Mouse (Mus musculus) retina, postnatal 1 day (tissue): ENCODE results near the gene Cntnap5a.

Source experiments
- DNase-seq: peaks from one replicate; pipeline ENCODE4 v3.0.0-alpha.2; 2012

Cntnap5a gene

DNA sequence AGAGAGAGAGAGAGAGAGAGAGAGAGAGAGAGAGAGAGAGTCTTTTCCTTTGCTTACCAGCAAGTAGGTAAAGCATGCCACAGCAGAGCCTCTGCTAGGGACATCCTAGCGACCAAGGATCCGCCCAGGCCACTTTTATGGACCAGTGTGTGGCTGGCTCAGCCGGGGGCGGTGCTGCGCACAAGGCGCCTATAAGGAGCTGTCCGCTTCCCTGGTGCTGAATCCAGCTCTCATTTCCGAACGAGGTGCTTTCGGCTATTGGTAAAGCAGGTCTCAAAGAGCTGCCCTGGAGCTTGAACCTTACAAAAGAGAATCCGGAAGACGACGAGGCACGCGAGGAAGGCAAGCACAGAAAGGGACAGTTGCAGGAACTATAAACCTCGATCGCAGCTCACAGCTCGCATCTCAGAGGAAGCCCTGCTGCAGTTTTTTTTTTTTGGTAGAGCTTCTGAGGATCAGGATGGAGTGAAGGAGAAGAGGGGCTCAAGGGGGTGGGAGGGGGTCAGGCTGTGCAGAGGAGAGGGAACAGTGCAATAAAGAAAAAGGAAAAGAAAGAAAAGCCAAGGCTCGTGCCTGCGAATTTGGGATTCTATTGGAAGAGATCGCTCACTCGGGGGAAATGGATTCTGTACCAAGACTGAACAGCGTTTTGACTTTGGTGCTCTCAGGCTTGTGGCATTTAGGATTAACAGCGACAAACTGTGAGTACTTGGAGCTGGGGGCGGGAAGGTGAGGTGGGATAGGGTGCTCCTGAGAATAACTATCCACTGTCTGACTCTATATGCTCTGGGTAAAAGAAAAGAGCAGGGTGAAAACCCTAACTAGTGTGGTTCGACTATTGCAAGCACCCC is at the start of gene Cntnap5a:
Gene Cntnap5a (plus strand): TSS at position 239 of the 851 bp plus-strand sequence.
- peak; percentile 79 for DNase-seq

DNA sequence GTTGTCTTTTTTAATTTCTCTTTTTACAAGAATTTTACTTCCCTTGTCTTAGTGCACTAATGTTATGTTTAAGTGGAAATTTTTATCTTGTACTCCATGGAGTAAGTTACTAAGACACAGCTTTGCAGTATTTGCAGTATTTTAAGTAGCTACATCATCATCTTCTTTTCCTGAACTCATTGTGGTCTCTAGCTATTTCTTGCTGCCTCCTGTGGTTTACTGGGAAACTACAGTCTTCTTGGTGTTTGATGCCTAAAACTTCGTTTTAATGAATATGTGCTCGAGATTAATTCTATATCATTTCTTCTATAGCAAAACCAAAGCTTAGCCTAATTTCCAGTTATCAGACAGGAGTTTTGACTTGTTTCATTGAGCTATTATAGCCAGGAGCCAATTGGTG is 37.6 kb upstream of the Cntnap5a start:
- DNase-seq, result no peak

DNA sequence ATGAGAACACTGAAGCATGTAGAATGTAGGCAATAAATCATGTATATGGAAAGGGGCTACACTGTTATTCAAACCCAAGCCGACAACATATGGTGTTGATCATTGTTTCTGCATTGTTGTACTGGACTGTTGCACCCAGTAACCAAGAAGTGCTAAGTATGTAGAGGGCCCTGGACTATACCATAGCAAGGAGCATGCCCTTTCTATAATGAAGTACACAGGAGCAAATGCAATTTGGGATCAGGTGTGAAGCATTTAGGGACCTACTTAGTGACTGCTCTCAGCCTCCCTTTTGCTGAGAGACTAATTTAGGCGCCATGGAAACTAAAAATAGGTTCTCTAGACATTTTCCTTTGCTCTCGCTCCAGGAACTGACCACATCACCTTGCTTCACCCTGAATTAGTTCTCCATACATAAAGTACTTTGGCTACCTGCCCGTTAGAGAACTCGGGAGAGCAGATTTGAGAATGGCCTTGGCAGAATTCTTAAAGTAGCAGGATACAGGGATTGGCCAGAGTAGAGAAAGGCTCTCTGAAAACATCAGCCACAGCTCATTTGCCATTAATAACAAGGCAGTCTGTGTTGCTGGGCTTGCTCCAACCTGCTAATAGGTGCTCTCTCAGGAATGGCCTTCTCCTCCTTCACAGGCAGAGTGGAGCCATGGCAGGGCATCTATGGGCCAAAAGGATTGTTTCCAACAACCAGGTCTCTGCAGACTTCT is 26.1 kb upstream of the Cntnap5a start:
- no peak for DNase-seq

DNA sequence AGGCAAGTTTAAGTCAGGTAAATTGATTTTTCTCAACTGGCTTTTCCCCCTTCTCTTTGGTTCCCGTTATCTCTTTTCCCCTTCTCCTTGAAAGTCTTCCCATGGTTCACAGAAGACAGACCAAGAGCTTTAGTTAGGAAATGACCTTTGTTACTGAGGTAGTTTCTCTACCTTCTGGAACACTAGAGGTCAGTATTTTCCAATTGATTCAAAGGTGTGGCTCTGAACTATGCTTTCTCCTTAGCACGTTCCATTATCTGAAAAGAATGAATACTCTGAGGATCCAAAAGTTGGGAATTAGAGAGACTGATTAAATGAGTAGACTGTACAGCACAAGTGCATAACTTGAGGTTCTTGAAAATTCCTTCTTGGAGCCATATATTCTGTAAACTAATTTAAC is 1.9 kb downstream of the Cntnap5a start:
- peak; percentile 8 for DNase-seq

DNA sequence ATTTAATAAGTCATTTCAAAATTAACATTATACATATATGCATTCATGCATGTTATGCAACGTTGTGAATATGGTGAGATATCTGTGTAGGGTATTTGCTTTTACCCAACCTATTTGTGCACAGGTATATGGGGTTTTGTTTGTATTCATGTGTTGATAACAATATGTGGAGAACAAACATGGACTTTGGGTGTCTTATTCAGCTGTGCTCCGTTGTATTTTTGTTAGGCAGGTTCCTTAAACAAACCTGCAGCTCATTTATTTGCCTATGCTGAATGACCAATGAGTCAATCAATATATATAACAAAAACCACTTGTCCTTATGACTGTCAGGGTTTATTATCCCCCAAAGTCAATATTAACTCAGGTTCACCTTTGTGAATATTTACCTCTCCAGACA is 15.2 kb downstream of the Cntnap5a start:
- no peak for DNase-seq

DNA sequence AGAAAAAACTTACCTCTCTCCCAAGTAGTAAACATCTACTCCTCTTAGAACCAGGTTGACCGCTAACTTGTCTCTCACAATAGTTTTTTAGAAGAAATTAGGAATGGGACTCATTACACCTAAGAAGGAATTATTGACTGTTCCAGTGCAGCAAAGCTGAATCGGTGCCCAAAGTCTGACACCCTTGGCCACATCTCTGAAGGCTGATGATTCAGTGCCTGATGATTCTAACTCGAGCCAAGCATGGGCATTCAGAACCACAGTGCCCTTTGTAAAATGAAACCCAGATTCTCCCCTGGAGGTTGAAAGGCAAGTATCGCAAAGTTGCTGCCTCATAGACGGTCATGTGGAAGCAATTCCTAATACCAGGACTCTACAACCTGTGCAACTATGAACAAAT is 58.0 kb downstream of the Cntnap5a start:
- no peak for DNase-seq

DNA sequence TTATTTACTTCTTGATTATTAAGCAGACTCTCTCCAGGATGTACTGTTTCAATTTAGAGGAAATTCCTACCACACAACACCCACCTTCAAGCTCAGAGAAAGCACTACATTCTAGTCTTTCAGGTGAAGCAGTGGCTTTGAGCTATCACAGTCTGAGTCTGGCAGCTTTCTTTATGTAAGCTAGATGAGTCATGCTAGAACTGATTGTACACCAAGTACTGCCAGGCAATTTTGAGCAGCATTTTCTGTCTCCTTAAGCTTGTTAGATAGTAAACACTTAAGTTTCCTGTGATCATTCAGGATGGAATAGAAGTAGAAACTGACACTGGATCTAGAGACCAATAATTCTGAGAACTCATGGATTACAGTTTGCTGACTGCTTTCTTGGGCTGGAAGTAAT is 61.0 kb downstream of the Cntnap5a start:
- DNase-seq, result no peak

DNA sequence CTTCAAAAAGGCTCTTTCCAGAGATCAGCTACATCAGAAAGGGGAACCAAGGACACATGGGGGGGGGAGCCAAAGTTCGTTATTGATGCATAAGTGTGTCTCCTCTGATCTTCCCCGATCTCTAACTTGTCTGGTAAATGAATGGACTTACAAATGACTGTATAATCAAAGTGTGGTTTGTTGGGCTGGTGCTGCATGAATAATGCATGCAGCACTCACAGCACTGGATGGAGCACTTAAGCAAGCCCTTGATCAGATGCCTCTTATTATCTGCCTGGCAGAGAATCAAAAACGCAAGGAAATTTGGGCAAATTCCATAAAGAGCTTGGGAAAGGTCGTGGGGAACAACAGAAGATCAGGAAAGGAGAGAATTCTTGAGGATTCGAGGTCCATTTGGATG is 100.2 kb downstream of the Cntnap5a start:
- DNase-seq, result peak; percentile 17

DNA sequence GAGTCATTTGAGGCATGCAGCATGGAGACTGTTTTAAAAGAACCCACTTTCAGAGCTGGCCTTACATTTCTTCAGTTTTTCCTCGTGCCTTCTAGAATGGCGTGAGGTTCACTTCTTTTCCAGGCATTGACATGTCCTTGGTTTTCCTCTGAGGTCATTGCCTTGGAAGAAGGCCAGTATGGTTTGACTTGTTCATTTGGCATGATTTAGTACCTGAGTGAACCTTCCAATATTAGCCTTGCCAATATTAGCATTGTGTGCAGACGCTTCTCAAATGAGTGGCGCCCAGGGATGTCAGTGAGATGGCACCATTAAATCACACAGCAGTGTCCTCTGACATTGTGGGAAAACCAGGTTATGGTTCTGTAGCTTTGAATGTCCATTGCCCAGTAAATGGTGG is 158.0 kb downstream of the Cntnap5a start:
- no peak for DNase-seq

DNA sequence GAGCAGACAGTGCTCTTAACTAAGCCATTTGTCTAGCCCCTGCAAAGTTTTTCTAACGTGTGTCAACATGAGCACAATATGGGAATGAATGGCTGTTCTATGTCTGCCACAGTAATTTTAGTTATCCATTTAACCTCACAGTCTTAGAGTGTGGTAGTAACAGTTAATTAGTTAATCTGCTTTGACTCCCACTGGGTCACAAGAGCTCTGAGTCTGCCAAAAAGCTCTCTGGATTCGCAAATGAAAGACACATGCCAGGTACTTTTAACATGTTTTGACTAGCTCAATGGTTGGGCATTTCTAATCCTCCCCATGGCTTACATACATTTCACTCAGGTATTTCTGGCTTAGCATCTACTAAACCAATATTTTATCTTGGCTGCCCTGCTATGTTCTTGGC is 163.0 kb downstream of the Cntnap5a start:
- peak; percentile 3 for DNase-seq

DNA sequence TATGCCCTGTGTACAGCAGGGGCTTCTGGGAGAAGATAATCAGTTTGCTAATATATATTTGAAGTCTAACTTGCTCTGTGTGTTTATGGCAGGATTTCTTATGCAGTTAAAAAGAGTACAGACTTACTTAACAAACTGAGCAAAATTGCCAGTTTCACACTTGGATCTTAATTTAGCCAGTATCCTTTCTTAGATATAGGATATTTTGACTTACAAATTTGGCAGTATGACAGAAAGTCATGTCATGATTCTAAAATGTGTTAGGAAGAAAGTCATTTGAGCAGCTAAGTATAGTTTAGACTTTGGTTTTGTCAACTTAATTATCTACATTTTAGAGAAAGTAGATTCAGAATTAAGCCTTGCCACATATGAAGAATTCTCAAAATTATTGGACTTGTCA is 167.7 kb downstream of the Cntnap5a start:
- no peak for DNase-seq

DNA sequence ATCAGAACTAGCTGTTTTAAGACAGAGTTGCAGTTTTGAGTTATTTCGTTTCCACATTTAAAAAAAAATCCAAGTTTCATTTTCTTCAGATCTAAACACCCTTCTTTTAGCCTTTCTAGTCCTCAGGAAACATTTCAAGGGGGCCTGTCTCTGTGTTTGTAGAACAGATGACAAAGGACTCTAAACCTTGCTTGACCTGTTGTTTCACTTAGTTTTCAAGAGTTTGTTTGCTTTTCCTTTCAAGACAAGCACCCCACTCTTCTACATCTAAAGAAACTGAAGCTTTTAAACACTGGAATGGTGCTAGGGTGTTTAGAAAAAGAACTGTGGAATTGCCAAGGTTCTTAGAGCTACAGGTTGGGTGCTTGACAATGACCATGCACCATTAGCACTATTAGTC is 233.8 kb downstream of the Cntnap5a start:
- DNase-seq, result no peak

DNA sequence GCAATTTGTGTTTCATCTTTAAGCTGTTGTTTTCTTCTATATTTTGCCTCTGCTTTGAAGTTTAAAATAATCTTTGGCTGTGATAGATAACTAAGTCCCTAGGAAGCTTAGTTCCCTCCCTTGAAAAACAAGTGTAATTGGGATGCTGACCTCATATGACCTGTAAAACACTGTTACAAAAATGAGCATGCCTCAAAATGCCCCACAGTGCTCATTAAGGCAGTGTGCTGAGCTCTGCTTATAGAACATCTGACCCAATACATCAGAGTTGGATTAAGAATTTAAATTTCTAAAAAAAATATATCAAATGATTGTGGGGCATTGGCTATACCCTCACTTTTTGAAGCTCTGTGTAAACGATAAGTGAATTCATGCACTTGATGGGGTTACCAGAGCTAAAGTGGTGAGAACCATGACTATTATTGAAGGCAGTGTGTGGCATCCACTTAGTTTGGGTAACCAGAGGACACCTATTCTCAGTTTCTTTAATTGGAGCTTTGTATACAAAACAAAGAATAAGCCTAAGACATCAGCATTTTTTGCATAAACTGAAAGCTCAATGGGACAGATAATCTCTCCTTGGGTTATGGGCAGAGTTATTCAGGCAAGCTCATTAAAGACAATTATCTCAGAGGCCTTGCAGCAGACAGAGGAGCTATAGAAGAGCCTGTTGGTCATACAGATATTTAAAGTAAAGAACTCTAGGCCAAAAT is 241.6 kb downstream of the Cntnap5a start:
- peak; percentile 69 for DNase-seq

DNA sequence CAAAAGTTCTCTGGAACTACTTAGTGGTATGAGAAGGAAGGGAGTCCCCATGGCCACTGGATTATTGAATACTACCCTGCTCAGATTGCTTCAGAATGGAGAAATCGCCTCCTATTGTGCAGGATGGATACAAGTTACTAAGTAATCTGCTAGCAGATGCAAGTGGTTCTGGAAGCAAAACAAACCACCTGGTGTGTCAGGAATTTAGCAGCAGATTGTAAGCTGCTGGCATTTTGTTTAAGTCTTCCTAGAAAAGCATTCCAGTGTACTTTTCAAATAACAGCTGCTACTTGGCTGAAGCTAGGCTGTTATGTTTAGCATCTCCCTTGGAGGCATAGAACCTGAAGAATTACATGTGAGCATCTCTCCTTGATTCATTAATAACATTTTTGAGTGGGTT is 247.5 kb downstream of the Cntnap5a start:
- DNase-seq, result no peak

DNA sequence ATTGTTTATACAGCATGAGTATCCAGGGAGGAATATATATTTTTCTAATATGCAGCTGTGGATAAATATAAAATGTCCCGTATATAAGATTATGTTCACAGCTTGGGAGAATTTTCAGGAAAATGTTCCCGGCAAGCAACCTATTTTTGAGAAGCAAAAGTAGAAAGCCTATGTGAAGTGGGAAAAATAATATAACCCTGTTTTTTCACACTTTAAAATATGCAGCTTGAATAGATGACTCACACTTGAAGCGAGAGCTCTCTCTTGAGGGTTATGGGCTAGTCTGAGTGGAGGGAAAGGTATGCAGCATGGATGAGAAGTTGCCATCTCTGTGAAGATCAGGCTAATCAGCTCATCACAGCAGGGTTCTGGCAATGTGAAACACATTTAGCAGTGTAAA is 261.3 kb downstream of the Cntnap5a start:
- no peak for DNase-seq

DNA sequence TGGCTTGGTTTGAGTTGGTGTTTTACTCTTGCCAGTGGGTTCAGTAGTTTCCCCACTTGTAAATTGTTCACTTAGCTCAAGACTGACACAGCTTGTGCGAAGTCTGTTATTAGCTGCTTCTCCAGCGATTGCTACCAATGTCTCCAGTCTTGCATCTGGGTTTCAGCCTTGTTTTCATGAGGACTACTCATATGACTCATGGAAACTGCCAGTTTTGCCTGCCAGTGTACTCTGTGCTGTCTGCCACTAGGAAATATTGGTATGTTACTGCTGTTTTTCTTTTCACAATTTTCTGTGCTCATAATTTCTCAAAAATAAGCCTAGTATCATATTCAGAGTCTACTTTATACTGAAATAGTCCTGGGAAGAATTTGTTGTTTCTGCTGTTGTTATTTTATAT is 272.0 kb downstream of the Cntnap5a start:
- DNase-seq, result no peak

DNA sequence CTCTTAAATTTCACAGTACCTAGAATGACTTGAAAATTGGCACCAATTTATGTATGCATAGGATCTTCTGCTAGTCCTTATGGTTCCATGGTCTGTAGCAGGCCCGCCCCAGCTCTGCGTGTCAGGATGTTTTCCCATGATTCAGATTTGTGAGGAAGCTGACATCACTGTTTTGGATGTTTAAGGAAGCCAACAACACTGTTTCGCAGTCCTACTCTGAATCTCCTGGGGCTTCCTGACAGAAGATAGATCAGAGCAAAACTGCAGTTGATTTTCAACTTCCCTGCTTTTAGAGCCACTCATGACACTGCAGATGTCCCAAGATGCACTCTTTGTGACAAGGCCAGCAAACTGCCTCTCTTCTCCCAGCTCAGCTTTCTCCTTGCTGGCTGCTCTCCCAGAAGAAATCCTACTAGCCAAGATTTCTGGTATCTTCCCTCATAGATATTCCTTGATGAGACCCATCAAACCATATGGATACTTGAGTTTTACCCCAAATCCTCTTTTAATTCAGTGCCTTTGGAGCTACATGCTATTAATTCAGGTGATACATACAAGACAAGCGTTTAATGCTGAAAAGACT is 280.5 kb downstream of the Cntnap5a start:
- no peak for DNase-seq

DNA sequence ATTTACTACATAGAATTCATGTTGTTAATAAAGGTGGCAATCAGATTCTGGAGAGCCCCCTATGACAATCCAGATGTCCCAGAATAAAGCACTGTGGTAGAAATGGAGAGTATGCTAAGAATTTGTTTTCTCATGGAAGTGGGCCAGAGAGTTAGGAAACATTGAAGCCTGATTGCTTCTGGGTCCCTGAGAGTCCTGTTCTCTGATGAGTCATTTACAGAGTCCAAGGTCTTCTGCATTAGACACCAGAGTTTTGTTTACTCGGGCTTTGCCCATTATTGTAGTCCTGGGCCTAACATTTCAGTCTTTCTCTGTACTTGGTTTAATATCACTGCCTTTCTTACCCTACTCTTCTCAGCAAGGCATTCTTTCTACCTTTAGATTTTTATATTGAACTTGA is 305.6 kb downstream of the Cntnap5a start:
- no peak for DNase-seq

DNA sequence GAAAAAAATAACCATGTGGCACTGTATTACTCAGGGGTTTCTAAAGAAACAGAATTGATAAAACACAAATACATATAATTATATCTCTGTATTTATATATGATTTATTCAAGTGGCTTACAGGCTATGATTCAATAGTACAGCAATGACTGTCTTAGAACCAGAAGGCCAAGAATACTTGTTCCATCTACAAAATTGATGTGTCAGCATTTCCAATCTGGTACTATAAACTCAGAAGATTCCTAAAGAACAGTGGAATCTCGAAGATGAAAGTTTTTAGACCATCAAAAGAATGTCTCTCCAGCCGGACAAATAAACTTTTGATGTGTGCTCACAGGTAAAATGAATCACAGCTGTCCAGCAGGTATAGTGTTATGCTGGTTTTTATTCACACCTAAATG is 331.2 kb downstream of the Cntnap5a start:
- no peak for DNase-seq

DNA sequence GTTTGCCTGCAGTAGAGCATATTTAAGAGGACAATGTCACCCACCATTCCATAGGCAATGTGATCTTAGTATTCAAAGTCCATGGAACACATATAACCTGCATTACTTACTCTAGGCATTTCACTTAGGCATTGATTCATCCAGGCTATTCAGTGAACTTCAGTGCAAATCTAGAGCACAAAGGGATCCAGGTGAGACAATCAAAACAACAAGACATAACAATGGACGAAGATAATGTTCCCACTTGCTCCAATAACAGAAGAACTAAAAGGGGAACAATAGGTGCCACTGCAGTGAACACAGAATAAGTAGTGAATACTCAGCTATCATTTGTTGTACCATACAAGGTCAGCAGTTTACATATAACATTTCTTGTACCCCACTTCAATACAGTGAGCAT is 345.1 kb downstream of the Cntnap5a start:
- no peak for DNase-seq

DNA sequence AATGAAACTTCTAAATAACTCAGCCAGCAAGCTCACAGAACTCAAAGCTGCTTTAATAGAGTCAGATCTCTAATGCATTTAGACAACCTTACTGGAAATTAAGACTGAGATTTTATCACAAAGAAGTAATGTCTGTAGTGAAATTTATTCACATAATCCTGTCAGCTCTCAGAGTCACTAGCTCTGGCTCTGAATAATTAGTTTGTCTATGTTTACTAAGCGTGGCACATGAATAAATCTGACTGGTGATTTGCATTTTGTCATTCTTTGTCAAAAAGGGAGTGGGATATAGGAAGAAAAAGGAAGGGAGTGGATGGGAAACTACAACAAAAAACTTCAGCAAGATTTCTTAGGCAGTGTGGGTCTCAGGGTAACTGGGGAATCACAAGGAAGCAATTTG is 351.3 kb downstream of the Cntnap5a start:
- no peak for DNase-seq

DNA sequence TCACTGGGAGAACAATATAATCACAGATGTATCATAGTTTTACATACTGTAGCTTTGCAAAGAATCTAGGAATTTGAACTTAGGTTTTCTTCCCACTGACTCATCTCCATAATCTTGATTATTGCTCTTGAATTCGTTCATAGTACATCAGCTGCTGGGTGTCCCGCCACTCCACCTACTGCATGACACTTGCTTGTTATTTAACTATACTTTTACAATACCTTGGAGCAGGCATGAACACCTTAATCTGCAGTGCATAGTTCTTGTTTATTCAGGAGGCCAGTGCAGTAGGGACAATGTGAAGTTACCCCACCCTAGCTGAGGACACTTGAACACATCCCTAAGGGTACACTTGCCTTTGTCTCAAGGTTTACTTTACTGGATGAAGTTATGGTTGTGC is 352.3 kb downstream of the Cntnap5a start:
- DNase-seq, result no peak

DNA sequence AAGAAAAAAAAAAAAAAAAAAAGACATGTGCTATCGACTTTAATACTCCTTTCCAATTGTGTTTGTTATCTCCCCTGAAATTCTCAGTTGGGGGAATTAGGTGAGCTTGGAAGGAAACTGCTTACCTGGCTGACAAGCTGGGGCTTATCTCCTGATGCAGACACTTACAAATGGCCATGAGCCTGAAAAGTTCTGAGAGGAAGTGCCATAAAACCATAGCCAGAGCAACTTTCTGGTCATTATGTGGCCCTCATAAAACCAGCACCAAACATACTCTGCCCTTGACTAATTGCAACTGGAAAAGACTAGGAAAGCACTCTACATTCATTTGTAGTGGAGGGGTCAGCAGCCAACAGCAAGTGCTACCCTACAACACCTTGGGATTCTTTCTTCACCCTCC is 359.5 kb downstream of the Cntnap5a start:
- no peak for DNase-seq
